Mouse (Mus musculus) cerebellum, adult 11 months (tissue): ENCODE data around the gene Brk1.

Experiments used
- DNase-seq: peaks from one replicate; pipeline ENCODE4 v3.0.0; 2022

Gene Brk1

DNA sequence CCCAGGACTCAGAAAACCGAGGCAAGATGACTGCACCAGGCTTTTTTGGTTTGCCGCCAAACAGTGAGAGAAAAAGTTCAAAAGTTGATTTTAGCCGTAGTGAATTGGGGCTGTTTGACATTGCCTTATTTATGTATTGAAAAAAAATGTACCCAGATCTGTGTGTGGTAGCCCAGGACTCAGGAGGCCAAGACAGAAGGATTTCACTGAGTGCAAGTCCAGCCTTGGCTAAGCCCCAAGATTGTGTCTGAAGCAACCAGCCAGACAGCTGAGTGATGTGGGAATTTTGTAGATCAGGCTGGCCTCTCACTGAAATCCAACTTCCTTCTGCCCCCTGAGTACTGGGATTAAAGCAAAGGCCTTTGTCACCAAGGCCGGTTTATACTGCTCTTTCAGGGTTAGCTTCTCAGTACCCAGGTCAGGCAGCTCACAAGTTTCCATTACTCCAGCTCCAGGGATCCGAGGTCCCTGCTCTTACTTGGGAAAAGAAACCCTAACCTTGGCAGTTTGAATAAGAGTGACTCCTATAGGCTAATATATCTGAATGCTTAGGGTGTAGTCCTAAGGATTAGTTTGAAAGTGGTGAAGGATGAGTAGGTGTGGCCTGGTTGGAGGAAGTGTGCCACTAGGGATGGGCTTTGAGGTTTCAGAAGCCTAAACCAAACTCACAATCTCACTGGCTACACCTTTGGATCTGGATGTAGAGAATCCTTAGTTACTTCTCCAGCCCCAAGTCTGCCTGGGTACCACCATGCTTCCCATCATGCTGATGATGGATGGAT lies 20.6 kb downstream of the Brk1 start:
- peak; percentile 20 for DNase-seq

DNA sequence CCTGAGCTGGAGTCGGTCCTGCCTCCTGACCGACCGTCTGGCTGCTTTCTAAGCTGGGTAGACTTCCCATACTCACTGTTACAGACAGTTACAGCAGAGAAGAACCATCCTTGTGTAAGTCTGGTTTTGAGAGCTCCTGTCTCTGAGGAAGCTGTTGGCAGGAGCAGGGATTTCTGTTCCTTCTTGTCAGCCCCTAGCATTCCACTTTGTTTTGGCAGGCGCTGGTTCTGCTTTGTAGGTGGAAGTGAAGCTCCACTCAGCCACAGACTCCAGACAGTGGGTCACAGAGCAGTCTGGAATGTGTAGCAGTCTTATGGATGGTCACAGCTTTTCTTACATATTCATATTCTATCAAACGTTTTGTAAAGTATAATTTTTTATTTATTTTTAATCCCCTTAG lies 25.8 kb downstream of the Brk1 start:
- no peak for DNase-seq

DNA sequence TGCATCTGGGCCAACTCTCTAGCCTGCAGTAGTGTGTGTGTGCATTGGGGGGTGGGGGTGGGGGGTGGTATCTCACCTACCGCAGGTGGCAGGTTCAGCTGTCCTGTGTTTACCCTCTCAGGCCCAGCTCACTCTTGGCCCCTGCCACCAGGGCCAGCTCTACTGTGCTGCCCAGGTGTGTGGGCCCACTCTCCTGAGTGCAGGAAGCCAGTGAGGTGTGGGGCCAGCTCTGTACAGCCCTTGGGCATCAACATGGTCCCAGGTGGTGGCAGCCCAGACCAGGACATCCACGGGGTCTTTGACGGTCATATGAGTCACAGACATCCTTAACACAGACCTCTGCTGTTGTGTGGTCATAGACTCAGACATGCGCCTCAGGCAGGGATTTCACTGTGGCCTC lies 28.3 kb downstream of the Brk1 start:
- DNase-seq, result no peak

DNA sequence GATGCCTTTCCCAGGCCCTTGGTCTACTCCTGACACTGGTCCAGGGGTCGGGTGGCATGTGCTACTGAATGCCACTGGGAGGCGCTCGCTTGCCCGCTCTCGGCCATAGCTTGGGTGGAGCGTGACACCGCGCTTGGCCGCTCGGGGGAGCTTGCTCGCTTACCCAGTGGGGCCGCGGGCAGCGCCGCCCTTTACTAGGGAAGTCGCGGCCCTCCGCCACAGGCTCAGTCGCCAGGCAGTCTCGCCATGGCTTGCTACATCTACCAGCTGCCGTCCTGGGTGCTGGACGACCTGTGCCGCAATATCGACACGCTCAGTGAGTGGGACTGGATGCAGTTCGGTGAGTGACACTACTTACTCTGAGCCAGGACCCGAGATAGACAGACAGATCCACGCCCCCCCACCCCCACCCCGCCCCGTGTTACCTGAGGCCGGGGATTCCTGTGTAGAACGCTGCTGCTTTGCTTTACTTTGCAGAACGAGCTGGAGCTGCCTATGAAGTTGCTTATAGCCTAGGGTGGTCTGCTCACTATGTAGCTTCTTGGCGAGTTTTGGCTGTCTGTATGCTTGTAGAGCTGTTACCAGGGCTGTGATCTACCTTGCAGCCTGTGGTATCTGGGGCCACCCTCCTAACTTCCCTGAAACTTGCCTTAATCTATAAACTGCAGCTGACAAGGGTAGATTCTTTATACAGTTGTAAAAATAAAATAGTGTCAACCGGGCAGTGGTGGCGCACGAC lies 33.9 kb downstream of the Brk1 start, which contains the start of gene Irak2:
Irak2 (plus strand) TSS at position 166 of the 739 bp plus-strand sequence.
- DNase-seq, result peak; percentile 93

DNA sequence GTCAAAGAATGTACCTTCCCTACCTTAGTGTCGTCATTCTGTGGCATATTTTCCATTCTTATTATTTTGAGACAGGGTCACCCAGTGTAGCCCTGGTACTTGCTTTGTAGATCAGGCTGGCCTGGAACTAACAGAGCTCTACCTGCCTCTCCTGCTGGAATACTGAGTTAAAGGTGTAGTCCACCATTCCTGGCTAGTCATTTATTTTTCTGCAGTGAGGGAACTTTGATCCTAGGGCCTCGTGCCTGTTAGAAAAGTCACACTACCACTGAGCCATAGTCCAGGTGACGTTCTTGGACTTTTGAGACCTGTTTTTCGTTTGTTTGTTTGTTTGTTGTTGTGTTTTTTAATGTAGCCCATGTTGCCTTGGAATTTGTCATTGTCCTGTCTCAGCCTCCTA lies 34.6 kb downstream of the Brk1 start:
- no peak for DNase-seq

DNA sequence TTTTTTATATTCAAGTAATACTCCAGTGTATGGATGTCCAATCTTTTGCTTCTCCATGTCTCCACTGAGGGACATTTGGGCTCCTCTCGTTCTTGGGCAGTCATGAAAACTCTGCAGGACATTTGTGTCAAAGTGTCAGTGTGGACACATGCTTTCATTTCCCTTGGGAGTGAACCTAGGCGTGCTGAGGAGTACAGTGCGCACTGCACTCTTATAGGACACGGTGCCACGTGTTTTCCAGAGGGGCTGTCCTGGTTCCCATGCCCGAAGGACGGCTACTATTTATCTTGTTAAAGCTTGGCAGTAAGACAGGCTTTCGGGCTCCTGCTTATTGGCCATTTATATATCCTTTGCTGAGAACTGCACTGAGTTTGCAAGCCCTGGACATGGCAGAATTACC lies 38.0 kb downstream of the Brk1 start:
- DNase-seq, result no peak

DNA sequence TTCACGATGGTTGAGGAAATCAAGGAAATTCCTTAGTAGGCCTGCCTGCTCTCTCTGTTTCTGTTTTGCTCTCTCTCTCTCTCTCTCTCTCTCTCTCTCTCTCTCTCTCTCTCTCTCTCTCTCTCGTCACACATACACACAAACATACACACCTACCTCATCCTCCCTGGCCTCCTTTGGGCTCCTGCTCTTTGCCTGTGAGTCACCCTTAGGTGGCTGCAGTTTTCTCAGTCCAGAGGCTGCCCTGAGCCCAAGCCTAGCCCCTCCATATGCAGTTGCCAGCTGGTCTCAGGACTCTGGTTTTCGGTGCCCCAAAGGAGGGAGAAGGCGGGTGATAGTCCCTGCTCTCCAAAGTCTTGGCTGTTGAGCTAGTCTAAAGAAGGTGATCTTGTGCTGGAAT lies 38.4 kb downstream of the Brk1 start:
- DNase-seq, result no peak

DNA sequence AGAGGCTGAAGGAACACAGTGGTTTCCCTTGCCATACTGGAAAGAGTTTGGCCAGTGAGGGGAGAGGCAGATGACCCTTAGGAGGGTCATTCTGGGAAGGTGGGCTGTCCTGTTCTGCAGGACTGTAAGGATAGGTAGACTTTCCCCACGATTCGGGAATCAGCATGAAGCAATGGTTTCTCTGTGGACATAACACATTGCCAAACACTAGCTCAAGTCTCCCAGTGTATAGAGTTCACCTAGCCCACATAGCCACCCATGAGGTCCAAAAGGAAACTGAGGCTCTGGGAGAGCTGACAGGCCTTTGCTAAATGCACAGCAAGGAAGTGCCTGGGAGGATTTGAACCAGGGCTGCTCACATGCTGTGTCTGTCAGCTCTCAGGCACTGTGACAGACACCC lies 39.4 kb downstream of the Brk1 start:
- DNase-seq, result no peak

DNA sequence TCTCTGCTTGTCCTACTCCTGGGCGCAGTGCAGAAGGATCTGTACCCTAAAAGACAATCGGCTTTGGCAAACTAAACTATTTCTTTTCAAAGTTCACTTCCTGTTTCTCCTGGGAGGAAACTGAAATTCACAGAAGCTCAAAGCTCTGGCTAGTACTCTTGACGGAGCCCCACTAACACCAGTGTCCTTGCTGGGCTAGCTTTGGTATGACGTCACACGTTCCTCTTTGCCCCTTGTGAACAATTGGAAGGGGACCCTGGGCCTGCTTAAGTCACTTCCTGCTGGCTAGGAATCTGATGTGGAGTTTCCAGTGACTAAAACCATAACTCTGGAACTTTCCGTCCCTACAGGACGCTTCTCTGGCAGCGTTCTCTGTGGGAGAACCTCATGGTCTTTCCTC lies 40.2 kb downstream of the Brk1 start:
- no peak for DNase-seq

DNA sequence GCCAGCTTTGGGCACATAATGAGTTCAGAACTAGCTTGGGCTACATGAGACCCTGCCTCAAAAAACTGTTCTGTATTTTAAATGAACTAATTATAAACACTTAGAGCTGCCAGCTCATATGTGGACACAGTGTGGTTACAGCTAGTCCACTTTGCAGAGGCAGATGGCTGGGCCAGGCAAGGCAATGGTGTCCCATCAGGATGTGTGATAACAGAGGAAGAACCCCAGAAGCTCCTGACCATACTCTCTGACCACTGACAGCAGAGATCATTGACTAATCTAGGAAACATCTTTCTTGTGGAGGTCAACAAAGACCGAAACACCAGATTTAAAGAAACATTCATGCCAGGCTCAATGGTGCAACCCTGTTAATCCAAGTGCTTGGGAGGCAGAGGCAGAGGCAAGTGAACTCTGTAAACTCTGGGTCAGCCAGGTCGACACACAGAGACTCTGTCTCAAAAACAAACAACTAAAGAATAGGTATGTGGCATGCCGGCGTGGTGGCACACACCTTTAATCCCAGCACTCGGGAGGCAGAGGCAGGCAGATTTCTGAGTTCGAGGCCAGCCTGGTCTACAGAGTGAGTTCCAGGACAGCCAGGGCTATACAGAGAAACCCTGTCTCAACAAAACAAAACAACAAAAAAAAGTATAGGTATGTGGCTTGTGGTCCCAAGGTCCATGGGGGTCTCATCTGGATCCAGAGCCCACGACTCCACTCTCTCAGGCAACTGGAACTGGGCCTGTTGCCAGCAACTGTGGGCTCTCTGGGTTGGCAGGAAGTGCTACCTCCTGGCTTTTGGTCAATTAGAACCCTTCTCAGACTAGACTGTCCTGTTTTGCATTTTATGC lies 45.0 kb downstream of the Brk1 start:
- DNase-seq, result no peak

DNA sequence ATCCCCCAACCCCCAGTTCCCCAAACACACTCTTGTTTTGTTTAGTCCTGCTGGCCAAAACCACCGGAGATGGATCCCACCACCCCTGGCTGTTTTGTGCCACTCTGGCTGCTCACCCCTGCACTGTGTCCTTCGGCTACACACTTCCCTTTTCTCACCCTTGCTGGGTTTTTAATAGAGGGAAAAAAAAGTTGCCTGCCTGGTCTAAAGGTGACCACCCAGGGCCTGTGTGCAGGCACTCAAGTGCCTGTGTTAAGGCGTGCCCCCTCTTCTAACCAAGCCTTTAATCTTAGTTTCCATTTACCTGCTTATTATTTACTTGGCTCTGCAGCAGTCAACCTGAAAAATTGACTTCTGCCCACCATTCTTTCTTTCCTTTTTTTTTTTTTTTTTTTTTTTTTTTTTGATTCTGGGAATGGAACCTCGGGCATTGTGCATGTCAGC lies 45.6 kb downstream of the Brk1 start:
- no peak for DNase-seq

DNA sequence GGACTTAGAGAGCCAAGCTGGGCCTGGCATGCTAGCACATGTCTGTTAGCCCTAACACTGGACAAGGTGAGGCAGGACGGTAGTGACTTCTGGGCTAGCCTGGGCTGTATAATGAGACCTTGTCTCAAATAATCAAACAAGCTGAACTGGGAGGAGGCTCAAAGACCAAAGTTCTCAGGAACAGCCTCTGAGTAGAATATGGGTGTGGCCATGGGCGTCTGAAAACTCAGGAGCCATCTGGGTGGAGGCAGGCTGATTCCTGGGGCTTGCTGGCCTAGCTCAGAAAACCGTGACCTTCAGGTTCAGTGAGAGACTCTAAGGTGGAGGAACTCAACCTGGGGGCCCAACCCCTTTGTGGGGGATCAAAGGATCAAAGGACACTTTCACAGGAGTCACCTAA lies 47.1 kb downstream of the Brk1 start:
- no peak for DNase-seq

DNA sequence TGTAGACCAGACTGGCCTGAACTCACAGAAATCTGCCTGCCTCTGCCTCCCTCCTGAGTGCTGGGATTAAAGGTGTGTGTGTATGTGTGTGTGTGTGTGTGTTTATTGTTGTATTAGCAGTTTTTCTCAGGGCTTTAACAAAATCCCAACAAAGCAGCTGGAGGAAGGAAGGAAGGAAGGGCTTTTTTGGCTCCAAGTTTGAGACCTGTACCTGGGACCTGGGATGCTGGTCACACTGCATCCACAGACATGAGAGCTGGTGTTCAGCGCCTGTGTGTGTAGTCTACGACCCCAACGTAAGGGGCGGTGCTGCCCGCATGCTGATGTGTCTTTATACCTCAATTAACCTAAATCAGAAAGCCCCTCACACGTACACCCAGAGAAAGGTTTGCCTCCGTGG lies 49.0 kb downstream of the Brk1 start:
- no peak for DNase-seq

DNA sequence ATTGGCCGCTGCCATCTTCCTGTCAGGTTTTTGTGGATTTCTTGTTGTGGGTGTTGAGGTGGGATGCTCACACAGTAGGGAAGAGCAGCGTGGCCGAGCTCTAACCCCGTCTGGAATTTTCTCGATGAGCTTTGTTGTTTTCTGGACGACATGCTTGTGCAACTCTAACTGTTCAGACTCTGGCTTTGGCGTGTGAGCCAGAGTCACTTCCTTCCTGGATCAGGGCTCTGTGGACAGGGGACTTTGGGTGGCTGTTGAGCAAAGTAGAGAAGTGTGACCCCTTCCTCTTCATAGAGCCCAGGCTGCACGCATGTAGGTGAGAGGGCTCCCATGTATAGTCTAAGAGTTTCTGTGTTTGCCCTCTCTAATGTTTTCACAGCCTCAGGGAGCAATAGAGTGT lies 49.5 kb downstream of the Brk1 start:
- DNase-seq, result no peak

DNA sequence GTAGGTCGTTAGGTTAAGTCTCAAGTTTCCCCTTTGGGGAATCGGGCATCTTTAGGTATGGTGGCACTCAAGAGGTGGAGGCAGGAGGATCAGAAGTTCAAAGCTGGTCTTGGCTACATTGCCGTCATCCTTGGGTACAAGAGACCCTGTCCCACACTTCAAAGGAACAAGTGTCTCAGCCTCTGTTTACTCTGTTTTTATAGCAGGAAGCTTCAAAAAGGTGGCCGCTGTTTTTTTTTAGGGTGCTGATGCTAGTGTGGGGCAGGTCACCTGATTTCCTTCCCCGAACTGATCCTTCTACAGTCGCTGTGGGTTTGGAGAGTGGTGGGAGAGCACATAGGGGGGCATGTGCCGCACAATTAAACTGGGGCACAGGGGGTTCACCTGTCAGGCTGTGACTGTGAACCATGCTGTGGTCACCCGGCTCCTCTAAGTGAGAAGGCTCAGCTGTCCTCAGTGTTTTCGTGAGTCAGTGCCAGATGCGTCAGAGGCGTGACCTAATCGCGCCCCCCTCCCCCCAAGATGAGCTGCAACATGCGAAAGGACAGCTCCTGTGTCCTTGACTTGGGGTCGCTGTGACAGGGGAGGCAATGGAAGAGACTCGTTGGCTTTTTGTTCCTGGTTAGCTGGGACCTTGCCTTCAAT lies 50.3 kb downstream of the Brk1 start:
- DNase-seq, result no peak

DNA sequence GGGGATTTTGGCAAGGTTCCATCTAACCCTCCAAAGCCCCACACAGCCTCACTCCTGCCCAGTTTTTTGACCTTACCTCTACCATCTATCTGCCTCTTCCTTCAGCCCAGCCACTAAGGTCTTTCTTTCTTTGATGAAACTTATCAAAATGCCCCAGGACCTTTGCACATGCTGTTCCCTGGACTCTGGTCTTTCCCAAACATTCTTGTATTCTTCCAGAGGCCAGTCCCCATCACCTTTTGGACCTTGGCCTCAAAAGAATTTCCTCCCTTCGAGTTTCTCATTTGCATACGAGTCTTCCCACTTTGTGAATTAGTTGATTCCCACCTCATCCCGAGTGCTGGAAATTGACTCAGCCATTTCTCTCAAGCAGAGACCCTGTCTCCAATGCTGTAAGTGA lies 50.9 kb downstream of the Brk1 start:
- no peak for DNase-seq

DNA sequence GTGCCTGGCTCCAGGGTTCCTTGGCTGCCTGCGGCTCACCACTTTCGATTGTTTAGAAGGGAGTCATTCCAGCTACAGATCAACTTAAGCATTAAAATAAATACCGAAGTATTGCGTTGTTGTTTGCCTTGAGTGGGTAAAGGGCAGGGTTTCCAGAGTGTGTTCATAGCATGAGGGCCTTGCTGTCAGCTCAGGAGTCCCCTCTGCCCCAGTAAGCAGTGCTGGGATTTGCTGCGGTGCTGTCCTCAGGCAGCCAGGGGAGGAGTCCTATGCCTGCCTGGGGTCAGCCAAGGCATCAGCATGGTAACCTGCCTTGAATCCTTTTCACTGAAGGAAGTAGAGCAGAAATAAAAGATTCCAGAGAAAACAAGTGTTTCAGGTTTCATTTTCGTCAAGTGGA lies 52.3 kb downstream of the Brk1 start:
- DNase-seq, result no peak

DNA sequence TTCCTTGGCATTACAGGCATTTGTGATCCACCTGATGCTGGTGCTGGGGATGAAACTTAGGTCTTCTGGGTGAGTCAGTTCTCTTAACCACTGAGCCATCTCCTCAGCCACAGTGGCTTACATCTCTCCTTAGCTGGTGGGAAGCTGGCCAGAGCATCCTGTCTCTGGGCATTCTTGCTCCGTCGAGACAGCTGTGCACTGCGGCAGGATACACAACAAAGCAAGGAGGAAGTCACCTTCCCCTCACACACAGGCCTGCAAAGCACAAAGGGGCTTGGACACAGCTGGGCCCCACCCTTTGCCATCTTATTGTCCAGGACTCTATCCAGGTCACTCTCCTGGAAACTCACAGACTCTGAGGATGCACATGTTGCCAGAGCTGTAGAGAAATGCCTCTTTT lies 53.7 kb downstream of the Brk1 start:
- no peak for DNase-seq

DNA sequence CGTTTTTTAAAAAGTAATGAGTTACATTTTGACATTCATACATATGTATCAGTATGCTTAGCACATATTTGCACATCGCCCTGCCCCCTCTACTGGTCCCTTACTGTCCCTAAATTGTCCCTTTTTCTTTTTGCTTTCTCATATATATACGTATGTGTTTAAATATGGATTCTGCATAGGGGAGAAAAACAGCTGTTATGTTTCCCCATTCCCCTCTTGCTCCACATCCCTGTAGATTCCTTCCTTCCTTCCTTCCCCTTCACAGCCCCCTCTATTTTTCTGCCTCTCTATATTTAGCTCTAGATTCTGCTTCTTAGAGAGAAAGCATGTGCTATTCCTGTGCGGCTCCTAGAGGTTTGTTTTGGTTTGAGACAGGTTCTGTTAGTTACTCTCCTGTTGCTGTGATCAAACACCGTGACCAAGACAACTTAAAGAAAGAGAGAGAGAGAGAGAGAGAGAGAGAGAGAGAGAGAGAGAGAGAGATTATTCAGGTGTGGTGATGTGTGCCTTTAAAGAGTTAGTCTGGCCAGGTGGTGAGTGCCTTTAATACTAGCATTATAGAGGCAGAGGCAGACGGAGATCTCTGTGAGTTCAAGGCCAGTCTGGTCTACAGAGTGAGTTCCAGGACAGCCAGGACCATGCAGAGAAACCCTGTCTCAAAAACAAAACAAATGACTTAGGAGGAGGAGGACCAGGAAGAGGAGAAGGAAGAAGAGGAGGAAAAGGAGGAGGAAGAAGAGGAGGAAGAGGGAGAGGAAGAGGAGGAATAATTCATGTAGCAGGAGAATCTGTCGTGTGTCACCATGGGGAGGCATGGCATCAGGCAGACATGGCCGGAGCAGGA lies 55.3 kb downstream of the Brk1 start:
- DNase-seq, result no peak

DNA sequence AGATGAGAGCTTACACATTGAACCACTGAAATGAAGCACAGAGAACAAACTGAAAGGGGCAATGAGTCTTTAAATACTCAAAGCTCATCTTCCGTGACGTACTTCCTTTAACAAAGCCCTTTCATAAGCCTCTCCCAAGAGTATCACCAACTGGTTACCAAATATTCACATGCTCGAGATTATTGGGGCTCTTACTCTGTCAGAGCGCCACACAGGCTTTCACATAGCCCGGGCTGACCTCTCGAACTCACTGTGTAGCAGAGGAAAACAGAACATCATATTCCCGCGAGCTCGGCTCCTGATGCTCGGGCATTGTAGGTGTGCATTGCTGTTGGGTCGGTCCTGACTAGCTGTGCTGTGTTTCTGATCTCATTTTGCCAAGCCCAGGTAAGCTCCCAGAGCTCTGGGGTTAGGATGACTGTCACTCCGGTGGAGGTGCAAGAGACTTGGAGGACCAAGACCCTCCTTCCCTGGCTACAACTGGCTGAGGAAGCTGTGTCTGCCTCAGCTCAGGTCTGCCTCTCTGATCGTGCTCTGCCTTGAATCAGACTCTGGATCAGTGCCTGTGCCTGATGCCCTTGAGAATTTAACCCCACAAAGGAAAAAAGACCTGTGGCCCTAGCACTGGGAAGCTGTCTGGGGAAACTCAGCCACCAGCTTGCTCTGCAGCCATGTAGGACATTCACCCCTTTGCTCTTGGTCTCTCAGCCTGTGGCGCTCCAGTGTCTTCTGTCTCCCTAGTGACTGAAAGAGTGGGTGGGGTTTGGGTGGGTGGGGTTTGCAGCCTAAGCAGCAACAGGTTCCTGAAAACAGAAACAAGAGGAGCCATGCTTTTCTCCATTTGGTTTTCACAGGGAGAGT lies 56.1 kb downstream of the Brk1 start:
- no peak for DNase-seq
